Mouse (Mus musculus) cortical plate, adult 2 months (tissue): ENCODE data around the gene Ppp1r35.

Experiments used
- CTCF ChIP-seq: fragments of 200-500 bp; IDR thresholded peaks from 2 replicates; pipeline ENCODE4 v1.5.1; 2011; ENCODE audit warnings: mild to moderate bottlenecking, control low read depth, low read length; ENCODE audit not compliant: insufficient read depth; ENCODE audit errors: extremely low read depth
- POLR2A ChIP-seq: fragments of 200-500 bp; IDR thresholded peaks from 2 replicates; pipeline ENCODE4 v1.6.1; 2011; ENCODE audit warnings: mild to moderate bottlenecking, low read length, control low read depth; ENCODE audit not compliant: insufficient read depth; ENCODE audit errors: extremely low read depth

DNA sequence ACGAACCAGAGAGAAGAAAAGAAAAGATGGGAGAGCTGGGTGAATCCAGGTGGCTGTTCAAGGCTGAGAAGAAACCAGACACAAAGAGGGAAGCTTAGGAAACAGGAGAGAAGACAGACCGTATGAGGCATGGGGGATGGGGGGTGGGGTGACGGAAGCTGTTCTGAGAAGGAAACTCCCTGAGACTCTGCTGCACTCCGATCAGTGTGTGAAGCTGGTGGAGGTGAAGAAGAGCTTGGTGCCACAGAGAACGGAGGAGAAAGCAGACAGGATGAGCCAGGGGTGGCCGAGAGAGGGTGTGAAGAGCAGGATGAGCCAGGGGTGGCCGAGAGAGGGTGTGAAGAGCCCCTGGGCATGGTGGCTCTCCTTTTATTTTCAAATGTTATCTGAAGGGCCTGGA lies 47.8 kb downstream of the Ppp1r35 start:
- TF ChIP-seq CTCF (no peak), POLR2A (no peak)
